Mouse (Mus musculus): ENCODE data around the gene Ifitm3.
A peak's percentile ranks its signal among the peaks of the same experiment; 100 is the strongest.
"Not testable (repeated sequence)": the region's sequence is repeated elsewhere in the genome, so short reads cannot be mapped to it uniquely, and the experiment has no call there.

The Ifitm3 gene

GRCm38 (mm10) chr7:141000881-141001708 is 9.5 kb downstream of the Ifitm3 start:
- DNase-seq (ENCODE audit: low spot score): no peak

GRCm38 (mm10) chr7:140998853-140999700 is 11.5 kb downstream of the Ifitm3 start:
- DNase-seq (ENCODE audit: low spot score): no peak

- no peak for DNase-seq (ENCODE audit: low spot score)
Measured at GRCm38 (mm10) chr7:140997817-140998216, 12.8 kb downstream of the Ifitm3 start.

GRCm38 (mm10) chr7:140991117-140991689 is 19.4 kb downstream of the Ifitm3 start:
- no peak for DNase-seq (ENCODE audit: low spot score)

- DNase-seq (ENCODE audit: low spot score): no peak
Measured at GRCm38 (mm10) chr7:140990622-140991021, 19.9 kb downstream of the Ifitm3 start.

GRCm38 (mm10) chr7:140990185-140990584 is 20.4 kb downstream of the Ifitm3 start:
- no peak for DNase-seq (ENCODE audit: low spot score)

- DNase-seq (ENCODE audit: low spot score): no peak
Measured at GRCm38 (mm10) chr7:140989022-140989421, 21.5 kb downstream of the Ifitm3 start.

- DNase-seq (ENCODE audit: low spot score): peak; percentile 32
Measured at GRCm38 (mm10) chr7:140987182-140988138, 23.1 kb downstream of the Ifitm3 start.

- DNase-seq (ENCODE audit: low spot score): no peak
Measured at GRCm38 (mm10) chr7:140982971-140983370, 27.6 kb downstream of the Ifitm3 start.

GRCm38 (mm10) chr7:140981704-140982103 is 28.9 kb downstream of the Ifitm3 start:
- no peak for DNase-seq (ENCODE audit: low spot score)

GRCm38 (mm10) chr7:140976720-140977119 is 33.9 kb downstream of the Ifitm3 start:
- DNase-seq (ENCODE audit: low spot score): not testable (repeated sequence)

- no peak for DNase-seq (ENCODE audit: low spot score)
Measured at GRCm38 (mm10) chr7:140975465-140975864, 35.1 kb downstream of the Ifitm3 start.

- DNase-seq (ENCODE audit: low spot score): no peak
Measured at GRCm38 (mm10) chr7:140974940-140975339, 35.6 kb downstream of the Ifitm3 start.

GRCm38 (mm10) chr7:140973396-140974165 is 37.0 kb downstream of the Ifitm3 start:
- no peak for DNase-seq (ENCODE audit: low spot score)

- DNase-seq (ENCODE audit: low spot score): no peak
Measured at GRCm38 (mm10) chr7:140971479-140972171, 38.9 kb downstream of the Ifitm3 start.

- no peak for DNase-seq (ENCODE audit: low spot score)
Measured at GRCm38 (mm10) chr7:140970931-140971330, 39.6 kb downstream of the Ifitm3 start.

- not testable (repeated sequence) for DNase-seq (ENCODE audit: low spot score)
Measured at GRCm38 (mm10) chr7:140968710-140969109, 41.9 kb downstream of the Ifitm3 start.

GRCm38 (mm10) chr7:140967862-140968591 is 42.5 kb downstream of the Ifitm3 start:
- no peak for DNase-seq (ENCODE audit: low spot score)

GRCm38 (mm10) chr7:140966921-140967320 is 43.6 kb downstream of the Ifitm3 start, which contains the start of gene Ifitm1:
TSS of gene Ifitm1 (plus strand) at chr7:140967221.
- no peak for DNase-seq (ENCODE audit: low spot score)
